Mouse (Mus musculus) heart, embryonic 11.5 days (tissue): ENCODE measurements at regions not wholly inside any gene's neighbourhood (a gene's known extent, or its start where the extent isn't known, plus 50 kb on each side); places are given as distances from the start of the nearest gene placed in this dataset.

Source experiments
- ATAC-seq: fragments of 200-750 bp; cut with Nextera tagmentation; replicated peaks from 2 replicates; pipeline ENCODE4 v1.8.0; 2017; ENCODE audit warnings: moderate library complexity; ENCODE audit not compliant: insufficient number of reproducible peaks, low FRiP score, low TSS enrichment
- H3K27ac ChIP-seq: fragments of 300-500 bp; sonication (generic); 2 replicates; pipeline ENCODE4 v1.5.1; 2014; ENCODE audit warnings: mild to moderate bottlenecking, low read depth, low read length
- H3K27me3 ChIP-seq: fragments of 300-500 bp; sonication (generic); 2 replicates; pipeline ENCODE4 v1.6.1; 2014; ENCODE audit warnings: mild to moderate bottlenecking, low read length, mixed read lengths; ENCODE audit not compliant: control insufficient read depth, insufficient read depth
- H3K36me3 ChIP-seq: fragments of 300-500 bp; sonication (generic); 2 replicates; pipeline ENCODE4 v1.6.1; 2014; ENCODE audit warnings: mild to moderate bottlenecking, low read length, moderate library complexity, mixed read lengths; ENCODE audit not compliant: control insufficient read depth, insufficient read depth
- H3K4me1 ChIP-seq: fragments of 300-500 bp; sonication (generic); 2 replicates; pipeline ENCODE4 v1.6.1; 2014; ENCODE audit warnings: low read length; ENCODE audit not compliant: control insufficient read depth, insufficient read depth
- H3K4me2 ChIP-seq: fragments of 300-500 bp; sonication (generic); 2 replicates; pipeline ENCODE4 v1.6.1; 2014; ENCODE audit warnings: mild to moderate bottlenecking, moderate library complexity
- H3K4me3 ChIP-seq: fragments of 300-500 bp; sonication (generic); 2 replicates; pipeline ENCODE4 v1.5.1; 2014; ENCODE audit warnings: low read depth, low read length
- H3K9ac ChIP-seq: fragments of 300-500 bp; sonication (generic); 2 replicates; pipeline ENCODE4 v1.6.1; 2014; ENCODE audit warnings: mild to moderate bottlenecking, low read depth, low read length, moderate library complexity
- H3K9me3 ChIP-seq: fragments of 300-500 bp; sonication (generic); replicated peaks from 2 replicates; pipeline ENCODE4 v1.6.1; 2016; ENCODE audit warnings: low read length; ENCODE audit not compliant: control insufficient read depth
- WGBS: fragments of 180-500 bp; shearing (Covaris S2); extraction: QIAGEN DNeasy Blood & Tissue Kit; methylation state at CpG from one replicate; pipeline ENCODE4 v1.1.7; 2014; ENCODE audit not compliant: insufficient replicate concordance; 5-methylcytosine and 5-hydroxymethylcytosine counted together

GRCm38 (mm10) chr13:34456051-34456450 lies 111.1 kb upstream of the Slc22a23 start:
- 30% methylated on average over 3 of the region's 3 CpGs for WGBS
- Histone ChIP-seq H3K4me1 (peaks cover 7% of the 10 kb centered on the region), H3K36me3 (no peaks in the 10 kb centered on the region), H3K27me3 (no peaks in the 10 kb centered on the region), H3K9ac (no peak overlapping the region), H3K4me3 (no peak overlapping the region), H3K4me2 (no peak overlapping the region), H3K9me3 (no peaks in the 10 kb centered on the region), H3K27ac (no peak overlapping the region)
- ATAC-seq: no peak

GRCm38 (mm10) chr13:34446806-34447205 lies 101.8 kb upstream of the Slc22a23 start:
- Histone ChIP-seq H3K9me3 (no peaks in the 10 kb centered on the region), H3K4me3 (no peak overlapping the region), H3K9ac (no peak overlapping the region), H3K4me2 (no peak overlapping the region), H3K36me3 (no peaks in the 10 kb centered on the region), H3K4me1 (no peaks in the 10 kb centered on the region), H3K27me3 (no peaks in the 10 kb centered on the region), H3K27ac (no peak overlapping the region)
- no peak for ATAC-seq

DNA sequence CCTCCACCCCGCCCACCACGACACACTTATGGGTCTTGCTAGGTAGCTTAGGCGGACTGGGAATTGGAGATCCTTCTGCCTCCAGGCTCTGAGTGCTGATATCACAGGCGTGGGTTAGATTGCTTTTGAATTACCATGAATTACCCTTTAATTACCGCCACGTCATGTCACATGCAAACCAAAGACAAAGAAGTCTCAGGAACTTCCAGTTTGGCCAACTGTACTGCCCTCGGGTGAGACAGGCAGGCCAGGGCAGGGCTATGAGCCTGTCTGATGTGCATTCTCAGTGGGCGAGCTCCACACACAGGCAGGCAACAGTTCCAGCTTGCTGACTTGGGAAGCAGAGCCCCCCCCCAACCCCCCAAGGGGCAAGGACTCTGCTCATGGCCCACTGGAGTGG lies 101.3 kb upstream of the Slc22a23 start:
- WGBS: 77% methylated on average over 8 of the region's 8 CpGs
- H3K27me3 ChIP-seq: no peaks in the 10 kb centered on the region

GRCm38 (mm10) chr13:34441347-34441746 lies 96.4 kb upstream of the Slc22a23 start:
- Histone ChIP-seq H3K27ac (no peak overlapping the region), H3K27me3 (no peaks in the 10 kb centered on the region), H3K4me2 (no peak overlapping the region), H3K4me3 (no peak overlapping the region), H3K9me3 (no peaks in the 10 kb centered on the region), H3K36me3 (no peaks in the 10 kb centered on the region), H3K4me1 (0 out of 2 replicates have a peak, but pooled peaks cover 2% of the 10 kb centered on the region), H3K9ac (no peak overlapping the region)
- no peak for ATAC-seq
- 78% methylated on average over 1 of the region's 1 CpGs for WGBS

More for the DNA sequence above, 101.3 kb upstream of the Slc22a23 start:
- ATAC-seq: no peak
- Histone ChIP-seq H3K4me2 (no peak overlapping the region), H3K9ac (no peak overlapping the region), H3K4me1 (no peaks in the 10 kb centered on the region), H3K27ac (no peak overlapping the region), H3K9me3 (no peaks in the 10 kb centered on the region), H3K4me3 (no peak overlapping the region), H3K36me3 (no peaks in the 10 kb centered on the region)

GRCm38 (mm10) chr13:34427527-34427926 lies 82.5 kb upstream of the Slc22a23 start:
- Histone ChIP-seq H3K4me3 (no peak overlapping the region), H3K27ac (no peak overlapping the region), H3K4me2 (no peak overlapping the region), H3K27me3 (no peaks in the 10 kb centered on the region), H3K9me3 (no peaks in the 10 kb centered on the region), H3K9ac (no peak overlapping the region), H3K36me3 (no peaks in the 10 kb centered on the region), H3K4me1 (no peaks in the 10 kb centered on the region)
- 80% methylated on average over 1 of the region's 1 CpGs for WGBS
- no peak for ATAC-seq

DNA sequence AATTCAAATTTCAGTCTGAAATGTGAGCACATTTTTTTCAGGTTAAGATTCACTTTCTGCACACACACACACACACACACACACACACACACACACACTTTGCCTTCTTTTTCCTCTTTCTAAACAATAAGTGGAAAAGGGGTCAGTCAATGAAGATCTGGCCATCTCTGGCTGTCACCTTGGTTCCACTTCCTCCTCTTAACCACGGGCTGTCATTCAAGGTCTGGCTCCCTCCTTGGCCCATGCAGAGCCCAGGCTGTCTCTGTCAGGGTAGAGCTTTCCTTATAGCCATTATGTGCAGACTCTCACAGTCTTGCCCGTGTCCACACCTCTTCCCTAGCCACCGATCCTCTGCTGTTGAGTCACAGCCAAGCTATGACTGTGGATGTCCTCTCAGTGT lies 79.9 kb upstream of the Slc22a23 start:
- no peak overlapping the region for H3K9ac ChIP-seq
- 59% methylated on average over 3 of the region's 3 CpGs for WGBS
- H3K4me3 ChIP-seq: no peak overlapping the region
- H3K27ac ChIP-seq: no peak overlapping the region
- H3K4me2 ChIP-seq: no peak overlapping the region
- H3K4me1 ChIP-seq: no peaks in the 10 kb centered on the region
- no peak for ATAC-seq
- H3K9me3 ChIP-seq: no peaks in the 10 kb centered on the region
- H3K27me3 ChIP-seq: no peaks in the 10 kb centered on the region
- H3K36me3 ChIP-seq: no peaks in the 10 kb centered on the region

- Histone ChIP-seq H3K9me3 (no peaks in the 10 kb centered on the region), H3K36me3 (no peaks in the 10 kb centered on the region), H3K27ac (no peak overlapping the region), H3K9ac (no peak overlapping the region), H3K27me3 (no peaks in the 10 kb centered on the region), H3K4me3 (no peak overlapping the region), H3K4me2 (no peak overlapping the region), H3K4me1 (no peaks in the 10 kb centered on the region)
- no peak for ATAC-seq
- 85% methylated on average over 3 of the region's 3 CpGs for WGBS
Measured at GRCm38 (mm10) chr13:34421644-34422043, 76.7 kb upstream of the Slc22a23 start.

DNA sequence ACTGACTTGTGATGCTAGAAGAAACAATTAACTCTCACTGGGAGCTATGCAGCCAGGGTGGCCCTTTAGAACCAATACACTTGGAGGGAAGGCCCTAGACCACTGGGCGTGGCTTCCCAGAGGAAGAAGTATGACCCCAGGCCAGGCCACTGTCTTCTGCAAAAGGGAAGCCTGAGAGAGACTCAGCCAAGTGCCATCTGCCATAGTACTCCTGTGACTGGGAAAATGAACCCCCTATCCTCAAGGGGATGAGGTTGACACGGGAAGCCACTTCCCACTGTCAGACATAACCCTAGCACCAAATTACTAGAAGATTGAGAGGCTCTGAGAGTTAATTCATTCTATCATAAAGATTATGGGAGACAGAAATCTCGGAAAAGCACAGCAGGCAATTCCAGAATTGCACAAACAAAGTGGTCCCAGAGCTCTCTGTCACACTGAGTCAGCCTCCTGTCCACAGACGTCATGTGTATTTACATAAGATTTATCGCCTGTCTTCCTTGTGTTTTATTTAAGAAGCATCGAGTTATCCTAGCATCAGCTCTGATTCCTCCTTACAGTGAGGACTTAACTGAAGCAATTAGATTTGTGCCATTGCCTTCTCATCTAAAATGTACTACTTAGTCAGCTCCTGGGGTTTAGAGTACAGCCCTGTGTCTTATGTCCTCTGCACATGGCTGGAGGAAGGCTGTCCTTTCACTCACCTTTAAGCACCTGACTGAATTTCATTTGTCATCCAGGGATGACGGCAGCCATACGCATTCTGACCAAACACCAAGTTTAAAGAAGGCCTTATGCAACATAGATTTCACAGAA lies 75.6 kb upstream of the Slc22a23 start:
- H3K9me3 ChIP-seq: no peaks in the 10 kb centered on the region
- 68% methylated on average over 8 of the region's 8 CpGs for WGBS
- no peak for ATAC-seq

DNA sequence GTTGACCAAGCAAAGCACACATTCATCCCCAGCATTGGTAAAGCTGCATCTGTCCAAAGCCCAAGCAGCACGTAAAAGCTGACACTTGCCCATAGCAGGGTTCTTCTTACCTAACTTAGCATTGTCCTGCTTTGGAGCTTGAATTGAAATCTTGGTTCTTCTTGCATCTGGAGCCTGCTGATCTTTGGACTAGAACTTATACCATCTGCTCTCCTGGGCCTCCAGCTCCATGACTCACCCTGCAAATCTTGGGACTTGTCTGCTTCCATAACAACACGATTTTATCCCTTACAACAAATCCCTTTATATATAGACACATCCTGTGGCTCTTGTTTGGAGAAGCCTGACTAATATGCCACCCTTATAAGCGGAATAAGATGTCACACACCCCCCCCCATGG lies 74.1 kb upstream of the Slc22a23 start:
- H3K27ac ChIP-seq: no peak overlapping the region
- no peaks in the 10 kb centered on the region for H3K4me1 ChIP-seq
- no peak for ATAC-seq
- H3K9ac ChIP-seq: no peak overlapping the region
- WGBS: 64% methylated on average over 3 of the region's 3 CpGs
- no peak overlapping the region for H3K4me3 ChIP-seq
- no peak overlapping the region for H3K4me2 ChIP-seq
- no peaks in the 10 kb centered on the region for H3K36me3 ChIP-seq
- H3K9me3 ChIP-seq: no peaks in the 10 kb centered on the region
- no peaks in the 10 kb centered on the region for H3K27me3 ChIP-seq

More for the DNA sequence above, 75.6 kb upstream of the Slc22a23 start:
- H3K9ac ChIP-seq: no peak overlapping the region
- H3K4me3 ChIP-seq: no peak overlapping the region
- H3K4me2 ChIP-seq: no peak overlapping the region
- no peaks in the 10 kb centered on the region for H3K27me3 ChIP-seq
- H3K4me1 ChIP-seq: no peaks in the 10 kb centered on the region
- H3K27ac ChIP-seq: no peak overlapping the region
- no peaks in the 10 kb centered on the region for H3K36me3 ChIP-seq
